Mouse (Mus musculus) kidney, postnatal 0 days (tissue): ENCODE measurements around the gene Cd109. TPM values are rescaled to one million over a fixed set of nuclear protein-coding genes. Genes with fewer than 3 reads are reported as not detected.

Experiments used
- ATAC-seq: fragments of 200-750 bp; cut with Nextera tagmentation; replicated peaks from 2 replicates; pipeline ENCODE4 v1.8.0; 2017; ENCODE audit warnings: low read depth, moderate number of reproducible peaks, moderate TSS enrichment, moderate library complexity; ENCODE audit not compliant: low FRiP score
- DNase-seq: peaks from one replicate; pipeline ENCODE4 v3.0.0-alpha.2; 2016; ENCODE audit warnings: low spot score
- H3K27ac ChIP-seq: fragments of 300-500 bp; sonication (generic); 2 replicates; pipeline ENCODE4 v1.5.1; 2014; ENCODE audit warnings: mild to moderate bottlenecking
- H3K27me3 ChIP-seq: fragments of 300-500 bp; sonication (generic); 2 replicates; pipeline ENCODE4 v1.6.1; 2014; ENCODE audit warnings: low read length, mixed read lengths; ENCODE audit not compliant: insufficient read depth
- H3K36me3 ChIP-seq: fragments of 300-500 bp; sonication (generic); 2 replicates; pipeline ENCODE4 v1.6.1; 2014; ENCODE audit warnings: low read length, mixed read lengths; ENCODE audit not compliant: insufficient read depth
- H3K4me1 ChIP-seq: fragments of 300-500 bp; sonication (generic); replicated peaks from 2 replicates; pipeline ENCODE4 v1.6.1; 2014; ENCODE audit warnings: antibody characterized with exemption, low read length, mixed read lengths; ENCODE audit not compliant: insufficient read depth
- H3K4me2 ChIP-seq: fragments of 300-500 bp; sonication (generic); 2 replicates; pipeline ENCODE4 v1.6.1; 2014; ENCODE audit warnings: mild to moderate bottlenecking, low read length, moderate library complexity, mixed read lengths
- H3K4me3 ChIP-seq: fragments of 300-500 bp; sonication (generic); replicated peaks from 2 replicates; pipeline ENCODE4 v1.5.1; 2014; ENCODE audit warnings: low read depth, low read length
- H3K9ac ChIP-seq: fragments of 300-500 bp; sonication (generic); 2 replicates; pipeline ENCODE4 v1.6.1; 2014; ENCODE audit warnings: low read depth, low read length
- H3K9me3 ChIP-seq: fragments of 300-500 bp; sonication (generic); replicated peaks from 2 replicates; pipeline ENCODE4 v1.6.1; 2016; ENCODE audit warnings: low read length, inconsistent platforms, mixed read lengths
- CTCF ChIP-seq: IDR thresholded peaks from 2 replicates; pipeline ENCODE4 v1.5.1; 2016; ENCODE audit warnings: antibody characterized with exemption, low read depth, mild to moderate bottlenecking, moderate library complexity
- WGBS: fragments of 180-500 bp; shearing (Covaris S2); extraction: QIAGEN DNeasy Blood & Tissue Kit; methylation state at CpG from one replicate; pipeline ENCODE4 v1.1.7; 2014; 5-methylcytosine and 5-hydroxymethylcytosine counted together
- polyA plus RNA-seq: library from polyadenylated mRNA; unstranded; fragments of >200 nt; fragmentation: Nextera tagmentation; extraction: Ambion mirVana; gene quantifications from 2 replicates; pipeline ENCODE4 v1.2.1, GENCODE M21; 2015

Cd109 gene
- polyA plus RNA-seq, 1 experiment from 2014 or later: 4.3 TPM

DNA sequence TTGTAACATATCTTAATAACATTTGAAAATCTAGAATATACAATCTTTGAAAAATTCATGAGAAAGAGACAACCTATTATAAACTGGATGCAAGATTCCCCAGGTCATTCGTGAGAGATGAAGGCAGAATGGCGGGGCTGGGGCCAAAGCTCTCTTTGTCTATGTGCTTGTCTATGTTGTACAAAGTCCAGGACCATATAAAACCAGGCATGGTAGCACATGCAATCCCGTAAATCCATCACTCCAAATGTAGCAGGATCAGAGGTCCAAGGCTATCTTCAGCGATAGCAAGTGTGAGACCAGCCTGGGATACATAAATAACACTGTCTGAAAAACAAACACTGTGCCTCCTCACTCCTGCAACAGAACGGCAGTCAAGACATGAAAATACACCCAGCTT is 15.4 kb upstream of the Cd109 start:
- H3K4me2 ChIP-seq: no peak overlapping the region
- H3K4me1 ChIP-seq: no peaks in the 10 kb centered on the region
- DNase-seq (no peak), ATAC-seq (no peak)
- H3K9me3 ChIP-seq: no peaks in the 10 kb centered on the region
- 56% methylated on average over 5 of the region's 5 CpGs for WGBS
- no peak for TF ChIP-seq CTCF
- no peaks in the 10 kb centered on the region for H3K27me3 ChIP-seq
- H3K36me3 ChIP-seq: no peaks in the 10 kb centered on the region
- no peak overlapping the region for H3K9ac ChIP-seq
- no peak overlapping the region for H3K27ac ChIP-seq
- H3K4me3 ChIP-seq: no peak overlapping the region

DNA sequence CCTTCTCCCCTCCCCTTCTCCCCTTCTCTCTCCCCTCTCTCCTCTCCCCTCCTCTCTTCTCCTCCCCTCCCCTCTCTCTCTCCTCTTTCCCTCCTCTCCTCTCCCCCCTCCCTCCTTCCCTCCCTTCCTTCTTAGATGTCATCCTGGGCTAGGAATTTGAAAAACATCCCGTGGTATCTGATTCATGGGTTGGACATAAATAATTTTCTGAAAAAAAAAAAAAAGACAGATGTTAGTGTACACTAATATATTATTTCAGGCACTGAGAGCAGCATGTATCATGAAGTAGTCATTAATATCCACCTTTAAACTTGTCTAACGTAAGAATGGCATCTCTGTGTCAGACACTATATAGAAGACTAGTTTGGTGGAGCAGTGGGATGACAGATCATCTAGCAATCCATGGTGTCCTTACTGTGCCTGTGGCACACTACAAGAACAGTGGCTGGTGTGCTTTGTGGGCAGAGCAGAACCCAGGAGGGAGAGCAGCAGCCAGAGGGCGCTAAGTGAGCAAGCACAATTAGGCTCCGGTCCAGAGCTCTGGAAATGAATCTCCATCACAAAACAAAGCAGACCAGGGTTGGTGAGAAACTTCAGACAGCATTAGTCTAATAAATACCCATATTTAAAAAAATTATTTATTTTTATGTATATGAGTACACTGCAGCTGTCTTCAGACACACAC is 14.2 kb upstream of the Cd109 start:
- no peaks in the 10 kb centered on the region for H3K9me3 ChIP-seq
- WGBS: 50% methylated on average over 4 of the region's 4 CpGs
- H3K4me1 ChIP-seq: no peaks in the 10 kb centered on the region
- ATAC-seq (no peak), DNase-seq (peak; percentile 60)
- H3K4me3 ChIP-seq: no peak overlapping the region
- H3K4me2 ChIP-seq: no peak overlapping the region
- no peaks in the 10 kb centered on the region for H3K36me3 ChIP-seq
- peak; percentile 65 for TF ChIP-seq CTCF
- H3K27ac ChIP-seq: no peak overlapping the region
- no peaks in the 10 kb centered on the region for H3K27me3 ChIP-seq
- no peak overlapping the region for H3K9ac ChIP-seq

DNA sequence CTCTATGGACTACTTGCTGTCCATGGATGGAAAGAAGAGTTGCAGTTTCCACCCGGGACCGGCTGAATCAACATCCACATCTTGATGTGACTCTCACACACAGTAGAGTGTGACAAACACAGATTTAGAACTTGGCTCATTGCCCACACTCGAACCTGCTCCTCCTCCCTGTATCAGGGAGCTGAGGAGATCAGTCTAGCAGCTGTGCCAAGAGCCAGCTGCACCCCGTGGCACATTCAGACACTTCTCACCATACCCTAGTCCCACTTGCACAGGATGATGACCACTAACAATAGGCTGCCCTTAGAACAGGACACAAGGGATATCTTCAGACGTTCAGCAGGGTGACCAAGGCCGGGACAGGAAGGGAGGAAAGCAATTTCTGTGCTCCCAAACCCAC is 1.1 kb upstream of the Cd109 start:
- WGBS: 31% methylated on average over 6 of the region's 6 CpGs
- H3K4me3 ChIP-seq: no peak overlapping the region
- no peak overlapping the region for H3K9ac ChIP-seq
- DNase-seq (no peak), ATAC-seq (no peak)
- H3K27me3 ChIP-seq: no peaks in the 10 kb centered on the region; the same call in 1 of the 2 replicates
- H3K27ac ChIP-seq: no peak overlapping the region
- H3K9me3 ChIP-seq: no peaks in the 10 kb centered on the region
- no peak for TF ChIP-seq CTCF
- no peak overlapping the region for H3K4me2 ChIP-seq
- no peaks in the 10 kb centered on the region for H3K4me1 ChIP-seq
- H3K36me3 ChIP-seq: no peaks in the 10 kb centered on the region

DNA sequence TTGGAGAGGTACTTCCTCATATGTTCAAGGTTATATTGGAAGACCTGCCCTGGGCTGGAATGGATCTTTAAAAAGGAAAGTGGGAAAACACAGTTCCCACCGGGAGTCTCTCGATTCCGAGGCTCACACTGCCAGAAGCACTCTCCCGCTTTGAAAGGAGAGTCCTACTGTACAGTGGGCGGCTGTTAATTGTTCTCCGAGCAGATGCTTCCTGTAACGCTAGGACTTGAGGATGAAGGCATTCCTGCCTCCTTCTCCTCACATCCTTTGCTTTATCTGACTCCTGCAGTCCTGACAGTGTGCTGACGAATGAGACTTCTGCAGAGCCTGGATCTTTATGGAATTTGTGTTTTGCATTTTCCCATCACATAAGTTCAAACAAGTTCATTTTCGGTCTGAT is 3.9 kb downstream of the Cd109 start:
- Histone ChIP-seq H3K9ac (no peak overlapping the region), H3K27ac (peak overlapping the region; percentile 47), H3K36me3 (no peaks in the 10 kb centered on the region), H3K9me3 (no peaks in the 10 kb centered on the region), H3K27me3 (no peaks in the 10 kb centered on the region; the same call in 1 of the 2 replicates), H3K4me2 (no peak overlapping the region), H3K4me3 (no peak overlapping the region), H3K4me1 (no peaks in the 10 kb centered on the region)
- WGBS: 75% methylated on average over 9 of the region's 9 CpGs
- TF ChIP-seq CTCF: no peak
- ATAC-seq (no peak), DNase-seq (peak; percentile 52)

DNA sequence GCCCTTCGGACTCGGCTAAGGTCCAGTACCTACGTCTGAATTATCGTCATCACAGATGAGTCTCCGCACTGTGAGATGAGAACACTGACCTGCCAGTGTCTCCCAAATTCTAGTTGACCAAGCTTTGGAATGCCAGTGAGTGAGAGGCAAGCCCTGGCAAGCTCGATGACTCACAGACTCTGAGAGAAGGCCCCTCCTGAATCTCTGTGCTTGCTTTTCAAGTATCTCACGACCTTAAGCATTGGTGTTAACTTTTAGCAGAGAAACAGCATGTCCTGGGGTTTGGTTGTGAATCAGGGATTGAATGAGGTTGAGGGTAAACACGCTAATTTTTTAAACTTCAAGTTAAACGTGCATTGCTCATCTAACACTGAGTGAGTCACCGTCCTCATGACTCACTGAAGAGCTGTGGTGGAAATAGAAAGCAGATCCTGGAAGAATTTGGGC is 8.0 kb downstream of the Cd109 start:
- H3K4me1 ChIP-seq: no peaks in the 10 kb centered on the region
- no peaks in the 10 kb centered on the region for H3K36me3 ChIP-seq
- no peak overlapping the region for H3K27ac ChIP-seq
- ATAC-seq: no peak
- no peak overlapping the region for H3K4me2 ChIP-seq
- TF ChIP-seq CTCF: no peak
- H3K4me3 ChIP-seq: no peak overlapping the region
- no peaks in the 10 kb centered on the region for H3K27me3 ChIP-seq
- no peaks in the 10 kb centered on the region for H3K9me3 ChIP-seq
- no peak overlapping the region for H3K9ac ChIP-seq
- 77% methylated on average over 10 of the region's 10 CpGs for WGBS
- no peak for DNase-seq

DNA sequence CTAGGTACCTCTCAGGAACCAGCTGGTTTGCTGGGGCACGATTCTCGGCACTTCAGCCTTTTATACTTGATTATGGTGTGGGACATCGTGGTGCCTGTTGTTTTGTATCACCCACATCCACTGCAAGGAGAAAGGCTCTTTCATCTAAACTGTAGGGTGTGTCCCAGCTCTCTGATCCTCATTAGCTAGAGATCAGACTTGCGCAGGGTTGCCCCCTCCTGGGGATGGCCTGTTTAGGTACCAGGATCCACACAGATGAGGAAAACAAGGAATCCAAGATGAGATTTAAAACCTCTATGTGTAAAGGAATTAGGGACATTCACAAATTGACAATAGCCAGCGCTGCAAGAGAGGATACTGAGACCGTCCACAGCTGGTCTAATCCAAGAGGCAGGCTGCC is 14.6 kb downstream of the Cd109 start:
- ATAC-seq (no peak), DNase-seq (peak; percentile 63)
- Histone ChIP-seq H3K4me2 (peak overlapping the region; percentile 32), H3K36me3 (no peaks in the 10 kb centered on the region), H3K27me3 (no peaks in the 10 kb centered on the region), H3K4me1 (0 out of 2 replicates have a peak, but pooled peaks cover 3% of the 10 kb centered on the region), H3K4me3 (no peak overlapping the region), H3K9me3 (no peaks in the 10 kb centered on the region), H3K9ac (no peak overlapping the region), H3K27ac (no peak overlapping the region)
- peak; percentile 64 for TF ChIP-seq CTCF
- WGBS: 49% methylated on average over 6 of the region's 6 CpGs
